Mouse (Mus musculus): ENCODE measurements around the gene Eif3l. TPM values are rescaled to one million over a fixed set of nuclear protein-coding genes. Genes with fewer than 3 reads are reported as not detected.

Gene Eif3l
- polyA plus RNA-seq, 1 experiment, result 1.8 TPM

- H3K36me3 ChIP-seq (ENCODE audit: control insufficient read depth), result peaks cover 28% of the 10 kb centered on the region
- TF ChIP-seq TAL1 (IDR thresholded peaks at IDR 0.05; ENCODE audit: low read length) (no peak), GATA1 (IDR thresholded peaks at IDR 0.05; ENCODE audit: low read length) (no peak)
- no peak overlapping the region for H3K4me3 ChIP-seq (replicated peaks)
- no peaks in the 10 kb centered on the region for H3K9me3 ChIP-seq (ENCODE audit: control insufficient read depth, low read length)
- H3K4me1 ChIP-seq (ENCODE audit: control insufficient read depth), result peaks cover 51% of the 10 kb centered on the region
- H3K27me3 ChIP-seq (ENCODE audit: control insufficient read depth), result no peaks in the 10 kb centered on the region
Observed at GRCm38 (mm10) chr15:79073752-79074151, 1.2 kb upstream of the Eif3l start.

GRCm38 (mm10) chr15:79074446-79074845 is 533 bp upstream of the Eif3l start:
- H3K36me3 ChIP-seq (ENCODE audit: control insufficient read depth), result peaks cover 35% of the 10 kb centered on the region
- peaks cover 45% of the 10 kb centered on the region for H3K4me1 ChIP-seq (ENCODE audit: control insufficient read depth)
- H3K9me3 ChIP-seq (ENCODE audit: control insufficient read depth, low read length), result no peaks in the 10 kb centered on the region
- peak overlapping the region; percentile 70 for H3K4me3 ChIP-seq (replicated peaks)
- no peak for TF ChIP-seq TAL1 (IDR thresholded peaks at IDR 0.05; ENCODE audit: low read length)
- no peak for TF ChIP-seq GATA1 (IDR thresholded peaks at IDR 0.05; ENCODE audit: low read length)
- no peaks in the 10 kb centered on the region for H3K27me3 ChIP-seq (ENCODE audit: control insufficient read depth)

DNA sequence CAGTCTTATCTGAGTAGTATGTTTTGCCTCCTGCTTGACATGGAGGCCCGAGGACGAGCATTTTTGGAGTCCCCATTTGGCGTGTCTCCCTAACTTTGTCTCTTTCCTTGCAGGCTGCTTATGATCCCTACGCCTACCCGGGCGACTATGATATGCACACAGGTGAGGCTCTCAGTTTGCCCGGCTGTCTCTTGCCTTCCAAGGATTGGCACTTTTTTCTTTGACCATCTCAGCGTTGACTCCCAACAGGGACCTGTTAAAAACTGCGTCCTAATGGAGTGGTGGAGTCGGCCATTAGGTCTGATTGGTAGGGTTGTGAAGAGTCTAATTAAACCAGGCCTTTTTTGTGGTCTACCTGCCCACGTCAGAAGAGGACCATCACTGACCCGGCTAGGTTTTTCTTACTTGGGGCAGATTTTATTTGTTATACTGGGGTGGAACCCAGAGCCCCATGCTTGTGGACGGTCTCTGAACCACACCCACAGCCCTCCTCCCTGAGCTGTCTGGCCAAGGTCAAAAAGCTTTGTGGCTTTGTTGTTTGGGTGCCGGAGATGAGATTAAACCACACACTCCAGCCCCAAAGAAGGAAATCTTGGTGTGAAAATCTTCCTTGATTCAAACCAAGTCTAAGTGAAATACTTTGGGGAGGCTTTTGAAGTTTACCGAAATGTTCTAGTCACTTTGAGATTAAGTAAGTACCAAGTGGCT is 833 bp downstream of the Eif3l start:
- Histone ChIP-seq H3K4me3 (replicated peaks) (peak overlapping the region; percentile 70), H3K27me3 (ENCODE audit: control insufficient read depth) (no peaks in the 10 kb centered on the region), H3K9me3 (ENCODE audit: control insufficient read depth, low read length) (no peaks in the 10 kb centered on the region), H3K36me3 (ENCODE audit: control insufficient read depth) (peaks cover 47% of the 10 kb centered on the region), H3K4me1 (ENCODE audit: control insufficient read depth) (peaks cover 37% of the 10 kb centered on the region)
- TF ChIP-seq GATA1 (IDR thresholded peaks at IDR 0.05; ENCODE audit: low read length) (no peak), TAL1 (IDR thresholded peaks at IDR 0.05; ENCODE audit: low read length) (no peak)

DNA sequence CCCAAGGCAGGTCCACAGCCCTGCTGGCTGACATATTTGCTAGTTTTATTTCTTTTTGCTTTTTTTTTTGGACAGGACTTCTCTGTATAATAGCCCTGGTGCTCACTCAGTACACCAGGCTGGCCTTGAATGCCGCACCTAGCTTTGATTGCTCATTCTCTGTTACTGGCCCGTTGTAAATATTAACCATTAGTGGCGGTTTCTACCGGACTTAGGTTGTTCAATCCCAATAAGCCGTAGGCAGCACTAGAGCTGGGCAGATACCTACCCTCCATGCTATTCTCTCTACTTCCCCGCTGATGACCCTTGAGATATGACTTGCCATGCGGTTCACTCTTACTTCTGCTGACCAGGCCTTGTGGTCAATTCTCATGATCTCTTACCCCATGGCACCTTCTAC is 4.6 kb downstream of the Eif3l start:
- Histone ChIP-seq H3K4me1 (ENCODE audit: control insufficient read depth) (peaks cover 24% of the 10 kb centered on the region), H3K9me3 (ENCODE audit: control insufficient read depth, low read length) (no peaks in the 10 kb centered on the region), H3K27me3 (ENCODE audit: control insufficient read depth) (no peaks in the 10 kb centered on the region), H3K4me3 (replicated peaks) (no peak overlapping the region), H3K36me3 (ENCODE audit: control insufficient read depth) (peaks cover 85% of the 10 kb centered on the region)
- no peak for TF ChIP-seq TAL1 (IDR thresholded peaks at IDR 0.05; ENCODE audit: low read length)
- TF ChIP-seq GATA1 (IDR thresholded peaks at IDR 0.05; ENCODE audit: low read length), result no peak

GRCm38 (mm10) chr15:79092284-79092683 is 17.3 kb downstream of the Eif3l start:
- Histone ChIP-seq H3K4me3 (replicated peaks) (no peak overlapping the region), H3K27me3 (ENCODE audit: control insufficient read depth) (no peaks in the 10 kb centered on the region), H3K9me3 (ENCODE audit: control insufficient read depth, low read length) (no peaks in the 10 kb centered on the region), H3K4me1 (ENCODE audit: control insufficient read depth) (peaks cover 6% of the 10 kb centered on the region), H3K36me3 (ENCODE audit: control insufficient read depth) (peaks cover 89% of the 10 kb centered on the region)
- no peak for TF ChIP-seq GATA1 (IDR thresholded peaks at IDR 0.05; ENCODE audit: low read length)
- TF ChIP-seq TAL1 (IDR thresholded peaks at IDR 0.05; ENCODE audit: low read length), result no peak

GRCm38 (mm10) chr15:79093083-79093839 is 18.3 kb downstream of the Eif3l start:
- TF ChIP-seq TAL1 (IDR thresholded peaks at IDR 0.05; ENCODE audit: low read length) (no peak), GATA1 (IDR thresholded peaks at IDR 0.05; ENCODE audit: low read length) (no peak)
- peaks cover 14% of the 10 kb centered on the region for H3K4me1 ChIP-seq (ENCODE audit: control insufficient read depth)
- H3K4me3 ChIP-seq (replicated peaks), result no peak overlapping the region
- peaks cover 85% of the 10 kb centered on the region for H3K36me3 ChIP-seq (ENCODE audit: control insufficient read depth)
- no peaks in the 10 kb centered on the region for H3K9me3 ChIP-seq (ENCODE audit: control insufficient read depth, low read length)
- H3K27me3 ChIP-seq (ENCODE audit: control insufficient read depth), result no peaks in the 10 kb centered on the region

- Histone ChIP-seq H3K4me3 (replicated peaks) (no peak overlapping the region), H3K27me3 (ENCODE audit: control insufficient read depth) (no peaks in the 10 kb centered on the region; the same call in 1 of the 2 replicates), H3K9me3 (ENCODE audit: control insufficient read depth, low read length) (no peaks in the 10 kb centered on the region), H3K36me3 (ENCODE audit: control insufficient read depth) (peaks cover 63% of the 10 kb centered on the region), H3K4me1 (ENCODE audit: control insufficient read depth) (peaks cover 17% of the 10 kb centered on the region)
- TF ChIP-seq GATA1 (IDR thresholded peaks at IDR 0.05; ENCODE audit: low read length), result no peak
- TF ChIP-seq TAL1 (IDR thresholded peaks at IDR 0.05; ENCODE audit: low read length), result no peak
Observed at GRCm38 (mm10) chr15:79095483-79095882, 20.5 kb downstream of the Eif3l start.

GRCm38 (mm10) chr15:79096556-79096955 is 21.6 kb downstream of the Eif3l start:
- Histone ChIP-seq H3K4me1 (ENCODE audit: control insufficient read depth) (peaks cover 17% of the 10 kb centered on the region), H3K9me3 (ENCODE audit: control insufficient read depth, low read length) (no peaks in the 10 kb centered on the region)
- no peak for TF ChIP-seq GATA1 (IDR thresholded peaks at IDR 0.05; ENCODE audit: low read length)
- no peak for TF ChIP-seq TAL1 (IDR thresholded peaks at IDR 0.05; ENCODE audit: low read length)

DNA sequence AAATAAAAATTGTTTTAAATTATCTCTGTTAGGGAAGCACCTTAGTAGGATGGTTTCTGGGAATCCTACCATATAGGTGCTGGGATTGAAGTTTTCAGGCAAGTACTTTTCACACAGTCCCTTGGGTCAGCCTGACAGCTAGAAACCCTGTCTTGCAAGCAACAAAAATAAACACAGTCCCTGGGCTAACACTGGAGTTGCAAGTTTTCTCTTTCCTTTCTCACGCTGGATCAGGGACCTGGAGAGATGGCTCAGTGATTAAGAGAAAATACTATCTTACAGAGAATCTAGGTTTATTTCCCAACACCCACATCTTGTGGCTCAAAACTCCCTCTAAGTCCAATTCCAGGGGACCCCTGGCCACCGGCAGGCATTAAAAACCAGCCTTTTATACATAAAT is 22.2 kb downstream of the Eif3l start:
- no peak for TF ChIP-seq GATA1 (IDR thresholded peaks at IDR 0.05; ENCODE audit: low read length)
- no peak for TF ChIP-seq TAL1 (IDR thresholded peaks at IDR 0.05; ENCODE audit: low read length)
- H3K36me3 ChIP-seq (ENCODE audit: control insufficient read depth), result peaks cover 47% of the 10 kb centered on the region
- H3K4me1 ChIP-seq (ENCODE audit: control insufficient read depth), result peaks cover 17% of the 10 kb centered on the region
- no peaks in the 10 kb centered on the region; the same call in 1 of the 2 replicates for H3K27me3 ChIP-seq (ENCODE audit: control insufficient read depth)
- no peaks in the 10 kb centered on the region for H3K9me3 ChIP-seq (ENCODE audit: control insufficient read depth, low read length)
- H3K4me3 ChIP-seq (replicated peaks), result no peak overlapping the region

More at GRCm38 (mm10) chr15:79096556-79096955, 21.6 kb downstream of the Eif3l start:
- Histone ChIP-seq H3K36me3 (ENCODE audit: control insufficient read depth) (peaks cover 52% of the 10 kb centered on the region), H3K4me3 (replicated peaks) (no peak overlapping the region), H3K27me3 (ENCODE audit: control insufficient read depth) (no peaks in the 10 kb centered on the region; the same call in 1 of the 2 replicates)
